Mouse (Mus musculus): ENCODE data around the gene Klhl31.

GRCm38 (mm10) chr9:77670095-77670494, 33.8 kb downstream of the Klhl31 start:
- TF ChIP-seq POLR2A (IDR thresholded peaks at IDR 0.05; ENCODE audit: borderline replicate concordance, insufficient read depth, low read length) (no peak), CTCF (IDR thresholded peaks at IDR 0.05; ENCODE audit: borderline replicate concordance, insufficient read depth, low read depth, low read length) (no peak)

Data from cerebellum, adult 2 months (tissue).